14 mouse cellular contexts compared by ENCODE assay signal in genomic region chr10:40029610-40030009, GRCm38 (mm10). TPM values are rescaled to one million over a fixed set of nuclear protein-coding genes. Genes with fewer than 3 reads are reported as not detected.
"Had no signal": no experiment of that assay in that cellular context is flagged by ENCODE, and none has a peak within 500 bp of the region (broad histone marks: within the 10 kb centered on the region; RNA-seq: fewer than 3 reads in every experiment).

No protein-coding gene starts in this region.

- H3K27me3 ChIP-seq: limb, embryonic 12.5 days; lung, embryonic 15.5 days; midbrain, embryonic 13.5 days; stomach, embryonic 15.5 days had no signal

- ATAC-seq: liver, postnatal 0 days; midbrain, embryonic 13.5 days had no signal

- H3K4me3 ChIP-seq: layer of hippocampus, adult 2 months; limb, embryonic 12.5 days; liver, embryonic 13.5 days; lung, embryonic 15.5 days; midbrain, embryonic 13.5 days; stomach, embryonic 15.5 days had no signal

- H3K4me2 ChIP-seq: limb, embryonic 12.5 days; liver, embryonic 13.5 days; lung, embryonic 15.5 days; midbrain, embryonic 13.5 days; stomach, embryonic 15.5 days had no signal

- DNase-seq: kidney, postnatal 4 days; liver; liver, embryonic 13.5 days; liver, postnatal 0 days; lung, postnatal 14 days; right cerebral cortex, postnatal 14 days; thymus, adult 2 months; thymus, postnatal 25 days had no signal

- H3K36me3 ChIP-seq: limb, embryonic 12.5 days; lung, embryonic 15.5 days; midbrain, embryonic 13.5 days; stomach, embryonic 15.5 days had no signal

- H3K9ac ChIP-seq: limb, embryonic 12.5 days; liver, embryonic 13.5 days; liver, postnatal 0 days; lung, embryonic 15.5 days; midbrain, embryonic 13.5 days; stomach, embryonic 15.5 days had no signal

- H3K27ac ChIP-seq: layer of hippocampus, adult 2 months; limb, embryonic 12.5 days; liver, embryonic 13.5 days; lung, embryonic 15.5 days; midbrain, embryonic 13.5 days; stomach, embryonic 15.5 days had no signal

- H3K9me3 ChIP-seq: liver, embryonic 13.5 days; stomach, embryonic 15.5 days had no signal

RNA-seq across cellular contexts. Expression of gene Mfsd4b5, which starts 43.2 kb away (rescaled TPM):
- total RNA-seq: midbrain, postnatal 0 days had no signal
- polyA plus RNA-seq: midbrain, embryonic 13.5 days; midbrain, postnatal 0 days had no signal
